Mouse (Mus musculus) megakaryocyte, adult 5-6 weeks (primary cell): ENCODE measurements around the gene Morn3. TPM values are rescaled to one million over a fixed set of nuclear protein-coding genes. Genes with fewer than 3 reads are reported as not detected.

Experiments used
- ATAC-seq: 2 replicates; pipeline ENCODE4 v1.8.0; 2016; ENCODE audit warnings: mild to moderate bottlenecking, inconsistent platforms; ENCODE audit not compliant: poor library complexity, severe bottlenecking
- total RNA-seq, 2 experiments: library from RNA; stranded (forward) in 1 of 2; stranded (reverse) in 1 of 2; fragments of 153-499, 151-499 nt in 1 of 2; fragments of 221-1000, 200-1000 nt in 1 of 2; gene quantifications; 2 replicates each; pipeline versions ENCODE4 v1.2.3 to v1.2.4; 2015 to 2017

The Morn3 gene
- total RNA-seq (2015) (not detected in 2 replicates), total RNA-seq (2017) (not detected in 2 replicates)

DNA sequence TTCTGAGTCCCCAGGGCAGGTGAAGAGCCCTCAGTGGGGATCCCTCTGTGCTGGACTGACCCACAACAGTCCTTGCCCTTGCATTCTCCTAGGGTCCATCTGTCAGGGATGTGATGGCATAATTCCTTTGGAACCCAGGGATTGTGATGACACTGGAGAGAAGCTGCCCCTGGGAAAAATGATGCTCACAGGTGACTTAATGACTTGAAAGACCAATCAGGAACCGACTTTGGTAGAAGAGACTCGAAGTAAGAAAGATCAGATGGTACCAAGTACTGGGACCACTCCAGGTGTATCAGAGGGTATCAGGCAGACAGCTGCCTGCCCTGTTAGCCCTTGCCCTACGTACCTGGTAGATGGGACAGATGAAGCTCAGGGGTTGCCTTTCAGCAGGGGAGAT is at the start of gene Morn3:
TSS of gene Morn3 (minus strand) at position 101 of the 400 bp plus-strand sequence.
- no peak for ATAC-seq

DNA sequence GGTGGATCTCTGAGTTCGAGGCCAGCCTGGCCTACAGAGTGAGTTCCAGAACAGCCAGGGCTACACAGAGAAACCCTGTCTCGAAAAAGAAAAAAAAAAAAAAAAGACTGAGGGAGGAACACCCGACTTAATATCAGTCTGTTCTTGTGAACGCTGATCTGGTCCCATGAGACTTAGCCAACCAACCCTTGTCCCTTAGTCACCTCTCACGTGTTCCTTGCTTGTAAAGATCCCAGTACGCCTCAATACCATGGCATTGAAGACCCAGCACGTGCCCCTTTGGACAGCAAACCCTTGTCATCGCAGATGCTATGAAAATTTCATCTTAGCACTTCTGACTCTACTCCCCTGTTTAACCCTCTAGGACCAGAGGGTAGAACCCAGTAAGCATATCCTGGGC is 49.5 kb upstream of the Morn3 start:
- ATAC-seq, result no peak

DNA sequence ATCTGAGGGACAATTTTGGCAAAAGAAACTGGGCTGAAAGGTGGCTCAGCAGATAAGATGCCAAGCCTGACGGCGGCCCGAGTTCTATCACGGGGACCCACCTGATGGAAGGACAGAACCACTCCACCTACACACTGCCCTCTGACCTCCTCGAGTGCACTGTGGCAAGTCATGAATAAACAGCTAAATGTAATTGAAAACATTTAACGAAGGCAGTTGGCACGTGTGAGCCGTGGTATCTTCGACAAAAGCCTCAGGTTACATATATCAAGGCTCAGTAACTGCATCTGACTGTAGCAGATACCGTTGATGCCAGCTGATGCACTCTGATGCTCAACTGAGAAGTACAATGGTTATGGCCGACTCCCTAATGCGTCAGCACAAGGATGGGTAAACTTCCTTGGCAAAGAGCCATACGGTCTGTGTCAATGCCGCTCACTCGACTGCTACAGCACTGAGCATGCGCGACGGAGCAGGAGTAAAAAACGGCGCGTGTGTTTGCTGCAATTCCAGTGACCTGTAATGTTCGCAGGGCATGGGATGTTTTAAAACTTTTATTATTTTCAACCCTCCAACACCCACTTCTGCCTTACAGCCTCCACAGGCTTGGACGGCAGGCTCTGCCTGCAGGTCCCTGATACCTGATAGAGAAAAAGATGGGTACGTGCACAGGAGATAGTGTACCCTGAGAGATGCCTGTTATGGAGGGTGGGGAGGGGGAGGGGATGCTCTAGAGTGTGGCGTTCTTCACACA is 47.6 kb upstream of the Morn3 start:
- ATAC-seq, result no peak; the same call in 1 of the 2 replicates

DNA sequence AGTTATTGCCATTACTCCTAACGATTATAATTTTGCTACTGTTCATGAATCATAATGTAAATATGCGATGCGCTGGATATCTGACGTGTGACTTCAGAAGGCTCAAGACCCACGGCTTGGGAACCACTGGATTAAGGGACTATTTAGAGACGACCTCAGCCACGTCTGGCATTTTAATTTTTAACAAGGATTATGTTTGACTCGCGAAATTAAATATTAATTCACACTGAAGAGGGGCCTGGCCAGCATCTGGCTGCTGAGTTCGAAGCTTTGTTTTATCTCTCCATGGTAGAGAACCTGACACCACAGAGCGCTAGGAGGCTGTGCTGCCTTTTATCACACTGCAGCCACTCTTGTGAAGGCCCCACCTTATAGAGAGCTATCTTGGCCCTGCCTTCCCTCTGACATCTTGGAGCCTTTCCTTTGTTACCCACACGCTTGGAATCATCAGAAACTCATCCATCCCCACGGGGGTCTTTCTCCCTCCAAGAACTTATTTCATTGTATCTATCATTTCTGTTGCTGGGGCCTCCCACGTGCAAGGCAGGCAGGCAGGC is 46.3 kb upstream of the Morn3 start:
- ATAC-seq, result no peak

DNA sequence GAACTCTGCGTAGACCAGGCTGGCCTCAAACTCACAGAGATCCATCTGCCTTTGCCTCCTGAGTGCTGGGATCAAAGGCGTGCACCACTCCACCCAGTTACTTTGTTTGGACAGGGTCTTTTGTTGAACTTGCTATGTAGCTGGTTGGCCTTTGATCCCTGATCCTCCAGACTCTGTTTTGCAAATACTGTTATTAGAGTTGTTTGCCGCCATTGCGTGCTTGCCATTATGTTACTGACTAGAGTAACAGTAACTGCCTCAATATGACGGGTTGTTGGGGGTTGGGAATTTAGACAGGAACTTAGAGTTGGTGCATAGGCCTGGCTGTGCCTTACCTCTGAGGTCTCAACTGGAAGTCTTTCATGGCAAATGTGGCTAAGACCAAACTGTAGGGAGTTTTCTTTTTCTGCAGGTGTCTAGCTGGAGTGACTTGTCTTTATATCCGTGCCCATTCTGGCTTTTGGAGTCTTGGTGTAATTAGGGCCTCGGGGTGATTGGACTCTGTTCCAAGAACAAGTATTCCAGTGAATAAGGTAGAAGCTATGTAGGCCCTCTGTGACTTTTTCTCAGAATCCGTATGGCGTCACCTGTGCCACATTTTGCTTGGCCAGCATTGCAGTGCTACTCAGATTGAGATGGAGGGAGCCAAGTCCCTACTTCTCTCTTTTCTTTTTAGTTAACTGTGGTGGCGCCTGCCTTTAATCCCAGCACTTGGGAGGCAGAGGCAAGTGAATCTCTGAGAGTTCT is 43.9 kb upstream of the Morn3 start:
- no peak for ATAC-seq

DNA sequence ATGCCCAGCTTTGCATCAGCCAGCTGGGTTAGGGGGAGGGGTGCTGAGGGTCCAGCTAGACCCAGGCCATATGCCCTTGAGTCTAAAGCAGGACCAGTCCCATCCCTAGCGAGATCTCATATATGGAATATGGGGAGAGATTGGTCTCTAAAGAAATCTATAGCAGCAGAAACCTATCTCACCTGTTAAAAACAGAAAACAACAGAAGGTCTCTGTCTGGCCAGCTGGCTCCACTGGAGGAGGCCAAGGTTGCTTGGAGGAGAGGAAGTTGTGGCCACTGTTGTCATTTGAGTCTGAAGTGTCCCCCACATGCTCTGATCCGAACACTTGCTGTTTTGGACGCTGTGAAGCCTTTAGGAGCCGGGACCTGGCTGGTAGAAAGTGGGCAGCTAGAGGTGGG is 42.0 kb upstream of the Morn3 start:
- no peak for ATAC-seq

DNA sequence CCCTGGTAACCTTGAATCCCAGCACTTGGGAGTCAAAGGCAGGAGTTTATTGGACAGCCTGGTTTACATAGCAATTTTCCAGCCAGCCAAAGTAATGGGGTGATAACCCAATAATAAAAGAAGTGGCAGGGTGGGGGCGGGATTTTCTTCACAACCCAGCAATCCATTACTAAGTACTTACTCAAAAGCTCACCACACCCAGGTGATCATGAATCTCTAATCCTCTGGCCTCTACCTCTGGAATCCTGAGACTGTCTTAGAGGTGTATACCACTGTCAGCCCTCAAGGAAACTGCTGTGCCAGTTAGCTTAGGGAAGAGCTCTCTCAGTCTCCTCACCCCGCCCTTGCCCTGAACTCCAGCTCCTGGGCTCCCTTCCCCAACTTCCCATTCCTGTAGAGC is 39.7 kb upstream of the Morn3 start:
- ATAC-seq, result no peak

DNA sequence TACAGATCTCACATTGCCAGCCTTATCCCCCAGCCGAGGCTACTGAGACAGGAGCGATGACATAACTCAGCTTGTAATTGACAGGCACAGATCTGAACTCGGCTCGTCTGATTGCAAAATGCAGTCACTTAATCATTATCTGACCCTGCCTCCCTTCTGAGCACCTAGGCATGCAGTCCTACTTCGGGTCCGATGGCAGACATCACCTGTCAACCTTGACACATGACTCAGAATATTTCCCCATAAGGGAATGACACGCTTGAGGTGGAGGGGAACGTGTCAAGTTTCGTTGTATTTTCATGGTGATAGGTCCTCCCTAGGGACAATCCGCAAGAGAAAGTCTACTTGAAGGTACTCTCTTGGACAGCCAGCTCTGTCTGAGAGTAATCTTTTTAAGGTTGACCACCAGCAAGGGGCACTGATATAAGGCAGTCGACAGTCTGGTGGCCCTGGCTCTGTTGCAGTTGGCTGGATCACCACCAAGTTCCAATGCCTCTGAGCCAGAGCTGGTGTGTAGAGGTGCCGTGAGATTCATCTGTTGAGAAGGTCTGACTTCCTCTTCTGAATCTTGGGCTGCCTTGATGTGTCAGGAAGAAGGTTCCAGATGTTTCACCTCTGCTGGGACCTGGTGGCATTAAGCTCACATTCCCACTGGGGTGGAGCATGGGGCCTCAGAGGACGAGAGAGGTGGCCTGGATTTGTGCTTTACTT is 36.7 kb upstream of the Morn3 start:
- ATAC-seq, result no peak

DNA sequence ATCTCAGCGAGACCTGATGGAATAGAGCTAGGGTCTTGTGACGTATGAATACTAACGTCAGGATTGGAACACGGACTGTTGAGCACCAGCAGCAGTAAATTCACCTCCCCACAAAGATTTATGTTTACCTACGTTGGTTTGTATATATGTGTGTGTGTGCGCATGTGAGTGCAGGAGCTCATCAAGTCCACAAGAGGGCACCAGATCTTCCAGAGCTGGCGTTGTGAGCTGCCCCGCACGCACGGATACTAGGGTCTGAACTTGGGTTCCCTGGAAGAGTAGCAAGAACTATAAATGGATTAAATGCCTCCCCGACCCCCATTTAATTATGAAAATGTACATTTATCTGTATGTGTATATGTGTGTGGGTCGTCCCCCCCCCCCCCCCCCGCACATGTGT is 33.7 kb upstream of the Morn3 start:
- no peak for ATAC-seq

DNA sequence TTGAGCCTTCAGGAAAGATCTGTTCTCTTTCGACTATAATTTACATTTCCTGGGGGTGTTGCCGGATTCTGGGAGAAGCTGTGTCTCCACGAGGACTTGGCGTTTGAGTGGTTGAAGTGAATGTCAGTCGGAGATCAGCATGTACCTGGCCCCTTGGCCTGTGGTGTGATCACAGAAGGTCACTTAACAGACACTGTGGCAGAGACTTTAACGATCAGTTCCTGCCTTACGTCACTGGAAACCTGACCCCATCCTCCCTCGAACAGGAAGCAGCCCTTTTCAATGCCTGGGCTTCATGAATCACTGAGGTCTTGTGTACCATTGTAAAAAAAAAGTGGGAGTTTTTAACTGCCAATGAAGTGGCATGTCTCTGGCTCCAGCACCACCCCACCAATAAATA is 33.2 kb upstream of the Morn3 start:
- ATAC-seq, result no peak

DNA sequence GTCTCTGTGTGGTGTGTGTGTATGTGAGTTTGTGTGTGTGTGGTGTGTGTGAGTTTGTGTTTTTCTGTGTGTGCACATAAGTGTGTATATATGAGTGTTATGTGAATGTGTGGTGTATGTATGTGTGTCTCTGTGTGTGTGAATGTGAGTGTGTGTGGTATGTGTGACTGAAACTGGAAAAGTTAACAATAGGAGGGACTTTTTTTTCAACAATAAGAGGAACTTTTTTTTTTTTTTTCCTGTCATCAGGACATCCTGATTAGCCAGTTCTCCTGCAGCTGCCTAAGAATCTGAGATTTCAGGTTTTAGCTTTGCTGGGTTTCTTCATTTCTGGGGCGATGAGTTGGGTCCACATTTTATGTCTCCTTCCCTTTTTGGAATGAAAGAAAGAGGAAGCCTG is 32.8 kb upstream of the Morn3 start:
- no peak for ATAC-seq

DNA sequence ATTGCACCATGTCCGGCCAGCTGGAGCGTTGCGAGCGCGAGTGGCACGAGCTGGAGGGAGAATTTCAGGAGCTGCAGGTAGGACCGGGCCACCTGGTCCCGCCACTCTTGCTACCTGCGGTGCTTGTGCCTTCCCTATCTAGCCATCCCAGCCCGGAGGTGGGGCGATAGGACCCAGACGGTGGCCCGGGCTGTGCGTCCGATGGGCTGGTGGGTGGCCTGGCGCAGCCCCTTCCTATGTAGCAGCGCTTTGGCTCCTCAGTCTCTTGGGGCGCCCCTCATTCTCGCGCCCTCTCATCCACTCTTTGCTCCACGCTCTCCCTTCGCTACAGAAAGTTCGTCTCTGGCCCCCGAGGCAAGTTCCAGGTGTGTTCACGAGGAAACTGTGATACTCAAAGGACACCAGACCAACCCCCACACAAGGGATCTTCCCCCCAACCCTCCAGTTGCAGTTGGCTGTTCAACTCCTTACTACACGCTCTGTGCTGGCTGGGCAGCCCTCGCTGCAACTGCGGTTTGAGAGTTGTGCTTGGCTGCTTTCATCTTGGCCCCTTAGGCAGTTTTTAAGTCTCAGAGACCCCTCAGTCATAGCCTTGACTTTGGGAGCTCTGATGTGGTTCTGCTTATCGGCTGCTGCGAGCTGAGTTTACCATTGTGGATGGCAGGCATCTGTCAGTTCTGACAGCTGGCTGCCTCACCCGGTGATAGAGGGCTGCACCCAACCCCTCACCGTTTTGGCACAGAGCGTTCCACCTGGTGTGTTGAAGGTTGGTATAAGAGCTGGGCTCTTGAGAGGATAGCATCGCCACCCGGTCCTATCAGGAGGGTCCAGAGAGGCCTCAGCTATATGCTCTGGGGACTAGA is 29.8 kb upstream of the Morn3 start:
- ATAC-seq, result no peak

DNA sequence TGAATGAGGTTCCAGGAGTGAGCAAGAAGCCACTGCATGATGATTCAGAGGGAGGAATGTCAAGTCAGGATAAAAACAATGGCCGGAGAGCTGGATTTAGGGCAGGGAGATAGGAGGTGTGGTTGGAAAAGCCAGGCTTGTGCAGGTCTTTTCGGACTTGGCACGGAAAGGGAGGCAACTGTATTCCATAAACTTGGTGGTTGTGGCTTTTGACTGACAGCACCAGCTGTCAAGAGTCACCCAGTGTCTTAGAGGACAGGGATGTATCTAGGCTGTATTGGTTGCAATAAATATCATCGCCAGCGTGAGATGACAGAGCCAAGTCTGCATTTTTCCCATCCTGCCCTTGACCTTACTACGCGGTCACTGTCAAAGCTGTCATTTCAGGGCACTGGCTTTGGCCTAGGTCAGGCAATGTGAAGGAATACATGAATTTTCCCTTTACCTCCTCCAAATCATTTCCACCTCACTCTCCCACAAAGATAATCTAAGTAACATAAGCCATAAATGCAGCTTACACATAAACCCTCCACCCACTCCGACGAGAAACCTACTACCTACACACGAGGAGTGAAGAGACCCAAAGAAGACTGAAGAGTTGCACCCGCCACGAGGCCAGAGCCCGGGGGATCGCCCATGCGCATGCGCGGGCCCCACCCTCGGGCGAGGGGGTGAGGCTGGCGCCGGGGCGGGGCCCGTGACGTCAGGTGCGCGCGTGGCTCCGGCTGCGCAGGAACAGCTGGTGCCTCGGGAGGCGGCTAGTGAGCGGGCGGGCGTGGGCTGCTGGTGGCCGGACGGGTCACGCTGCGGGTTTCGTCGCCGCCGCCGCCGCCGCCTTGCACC is 29.0 kb upstream of the Morn3 start:
- peak; percentile 97 for ATAC-seq

DNA sequence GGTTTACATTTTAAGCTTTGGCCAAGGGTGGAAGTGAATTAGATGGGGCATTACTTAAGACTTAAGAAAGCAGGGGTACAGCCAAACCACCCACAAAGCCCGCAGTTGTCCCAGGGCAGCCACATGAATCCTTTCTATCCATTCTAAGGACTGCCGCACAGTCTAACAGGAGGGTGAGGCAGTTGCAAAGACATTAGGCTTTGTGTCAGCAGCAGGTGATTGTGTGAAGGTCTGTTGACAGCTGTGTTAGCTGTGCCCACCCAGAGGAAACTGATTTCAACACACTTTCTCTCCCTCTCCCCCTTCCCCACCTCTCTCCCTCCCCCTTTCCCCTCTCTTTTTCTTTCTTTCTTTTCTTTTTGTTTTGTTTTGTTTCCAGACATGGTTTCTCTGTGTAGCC is 21.9 kb upstream of the Morn3 start:
- ATAC-seq, result no peak

DNA sequence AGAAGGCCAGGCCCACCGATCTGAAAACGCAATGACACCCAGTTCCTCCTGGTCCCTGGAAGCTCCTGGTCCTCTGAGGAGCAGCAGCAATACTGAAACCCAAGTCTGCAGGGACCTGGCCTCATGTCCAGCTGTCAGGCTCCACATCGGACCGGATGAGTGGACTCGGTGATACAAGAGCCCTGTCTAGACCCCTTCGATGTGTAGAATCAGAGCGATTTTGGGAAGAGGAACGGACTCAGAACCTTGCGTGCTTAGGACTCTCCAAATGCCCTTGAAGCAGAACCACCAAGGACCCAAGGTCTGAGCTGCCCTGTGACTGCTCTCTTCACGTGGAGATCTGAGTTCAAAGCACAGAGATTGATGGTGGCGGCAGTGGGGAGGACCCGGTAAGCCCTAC is 21.3 kb upstream of the Morn3 start, which contains the start of gene Tmem120b:
TSS of gene Tmem120b (plus strand) at position 301 of the 400 bp plus-strand sequence.
- no peak for ATAC-seq

DNA sequence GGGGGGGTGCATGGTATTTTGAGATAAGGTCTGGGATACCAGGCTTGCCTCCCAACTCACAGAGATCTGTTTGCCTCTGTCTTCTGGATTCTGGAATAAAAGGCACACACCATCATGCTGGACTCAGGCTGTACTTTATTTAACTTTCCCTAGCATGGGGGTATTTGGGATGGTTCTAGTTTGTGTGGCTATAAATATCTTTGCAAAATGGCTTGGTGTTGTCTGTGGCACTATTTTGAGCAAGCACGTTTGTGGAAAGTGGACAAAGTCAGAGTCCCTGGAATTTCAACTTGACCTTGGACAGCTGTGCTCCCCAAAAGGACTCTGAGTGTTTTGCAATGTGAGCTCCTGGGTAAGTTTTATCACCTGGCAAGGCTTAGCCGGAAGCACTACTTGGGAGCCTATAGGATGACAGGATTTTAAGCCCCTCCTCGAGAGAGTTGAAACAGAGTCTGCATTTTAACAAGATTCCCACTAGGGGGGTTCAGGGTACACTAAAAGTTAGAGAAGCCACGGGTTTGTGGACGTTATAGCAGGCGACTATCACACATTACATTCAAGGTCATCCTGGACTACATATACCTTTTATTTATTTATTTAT is 20.7 kb upstream of the Morn3 start:
- ATAC-seq, result peak; percentile 62

DNA sequence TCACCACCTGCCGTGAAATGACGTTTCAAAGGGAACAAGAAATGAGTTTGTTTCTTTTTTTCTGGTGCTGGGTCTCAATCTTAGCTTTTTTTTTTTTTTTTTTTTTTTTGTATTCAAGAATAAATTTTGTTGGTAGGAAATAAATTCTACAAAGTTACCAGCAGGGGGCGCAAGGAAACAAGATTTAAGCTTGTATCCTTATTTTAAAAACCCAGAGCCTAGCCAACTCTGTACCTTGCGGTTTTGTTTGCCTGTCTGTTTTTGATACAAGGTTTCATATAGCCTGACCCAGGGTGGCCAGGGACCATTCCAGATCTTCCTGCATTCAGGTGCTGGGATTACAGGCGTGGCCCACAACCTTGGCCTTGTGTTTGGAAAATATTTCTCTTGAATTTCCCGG is 17.4 kb upstream of the Morn3 start:
- peak; percentile 38 for ATAC-seq

DNA sequence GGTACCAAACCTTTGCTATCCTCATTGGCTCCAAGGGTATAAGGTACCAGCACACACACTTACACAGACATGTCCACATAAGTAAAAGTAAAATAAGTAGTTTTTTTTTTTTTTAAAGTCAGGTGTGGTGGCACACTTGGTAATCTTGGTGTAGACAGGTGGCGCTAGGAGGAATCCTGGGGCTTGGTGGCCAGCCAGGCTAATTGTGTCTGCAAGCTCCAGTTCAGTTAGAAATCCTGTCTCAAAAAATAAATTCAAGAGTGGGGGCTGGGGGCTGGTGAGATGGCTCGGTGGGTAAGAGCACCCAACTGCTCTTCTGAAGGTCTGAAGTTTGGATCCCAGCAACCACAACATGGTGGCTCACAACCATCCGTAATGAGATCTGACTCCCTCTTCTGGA is 16.3 kb upstream of the Morn3 start:
- ATAC-seq, result no peak

DNA sequence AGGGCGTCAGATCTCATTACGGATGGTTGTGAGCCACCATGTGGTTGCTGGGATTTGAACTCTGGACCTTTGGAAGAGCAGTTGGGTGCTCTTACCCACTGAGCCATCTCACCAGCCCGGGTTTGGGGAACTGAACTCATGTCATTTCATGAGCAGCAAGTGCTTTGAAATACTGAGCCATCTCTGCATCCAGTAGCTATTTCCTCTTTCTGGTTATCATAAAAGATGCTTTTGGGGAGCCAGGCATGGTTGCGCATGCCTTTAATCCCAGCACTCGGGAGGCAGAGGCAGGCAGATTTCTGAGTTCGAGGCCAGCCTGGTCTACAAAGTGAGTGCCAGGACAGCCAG is 14.6 kb upstream of the Morn3 start:
- peak; percentile 23; the same call in 1 of the 2 replicates for ATAC-seq
